Mouse (Mus musculus) cerebellum, adult 11 months (tissue): ENCODE data around the gene Abcc12.

Experiments used
- DNase-seq: peaks from one replicate; pipeline ENCODE4 v3.0.0; 2022

Abcc12 gene

GRCm38 (mm10) chr8:86580458-86580857 lies at the start of gene Abcc12:
Abcc12 (minus strand) TSS chr8:86580686.
- DNase-seq: no peak

- DNase-seq: no peak
These were observed 49.7 kb upstream of the Abcc12 start for GRCm38 (mm10) chr8:86630212-86630611.

GRCm38 (mm10) chr8:86624915-86625314 lies 44.4 kb upstream of the Abcc12 start:
- peak; percentile 6 for DNase-seq

- peak; percentile 97 for DNase-seq
These were observed 43.6 kb upstream of the Abcc12 start, which contains the start of gene Lonp2 for GRCm38 (mm10) chr8:86623911-86624731. Lonp2 (plus strand) TSS chr8:86624043.

GRCm38 (mm10) chr8:86623551-86623910 lies 43.0 kb upstream of the Abcc12 start:
- no peak for DNase-seq

GRCm38 (mm10) chr8:86617759-86618387 lies 37.4 kb upstream of the Abcc12 start:
- no peak for DNase-seq

GRCm38 (mm10) chr8:86615095-86615769 lies 34.7 kb upstream of the Abcc12 start:
- no peak for DNase-seq

- DNase-seq: no peak
These were observed 33.3 kb upstream of the Abcc12 start for GRCm38 (mm10) chr8:86613798-86614197.

GRCm38 (mm10) chr8:86604676-86605075 lies 24.2 kb upstream of the Abcc12 start:
- no peak for DNase-seq

- DNase-seq: no peak
These were observed 22.7 kb upstream of the Abcc12 start for GRCm38 (mm10) chr8:86603174-86603573.

GRCm38 (mm10) chr8:86600311-86600710 lies 19.8 kb upstream of the Abcc12 start:
- DNase-seq: no peak

GRCm38 (mm10) chr8:86599299-86599698 lies 18.8 kb upstream of the Abcc12 start:
- DNase-seq: no peak

- no peak for DNase-seq
These were observed 17.2 kb upstream of the Abcc12 start for GRCm38 (mm10) chr8:86597681-86598080.

GRCm38 (mm10) chr8:86595671-86596070 lies 15.2 kb upstream of the Abcc12 start:
- no peak for DNase-seq

- no peak for DNase-seq
These were observed 13.8 kb upstream of the Abcc12 start for GRCm38 (mm10) chr8:86594159-86594796.

GRCm38 (mm10) chr8:86593099-86593498 lies 12.6 kb upstream of the Abcc12 start:
- DNase-seq: no peak

- DNase-seq: no peak
These were observed 7.9 kb upstream of the Abcc12 start for GRCm38 (mm10) chr8:86588338-86588737.

- no peak for DNase-seq
These were observed 6.2 kb upstream of the Abcc12 start for GRCm38 (mm10) chr8:86586642-86587041.

- DNase-seq: no peak
These were observed 5.6 kb upstream of the Abcc12 start for GRCm38 (mm10) chr8:86586058-86586457.

GRCm38 (mm10) chr8:86585532-86585931 lies 5.0 kb upstream of the Abcc12 start:
- DNase-seq: peak; percentile 83

- peak; percentile 88 for DNase-seq
These were observed 4.6 kb upstream of the Abcc12 start for GRCm38 (mm10) chr8:86585118-86585517.

- DNase-seq: no peak
These were observed 1.4 kb upstream of the Abcc12 start for GRCm38 (mm10) chr8:86581921-86582331.

GRCm38 (mm10) chr8:86578693-86579092 lies 1.8 kb downstream of the Abcc12 start:
- peak; percentile 52 for DNase-seq
